Mouse (Mus musculus) fibroblast of lung, adult 2 months (primary cell): ENCODE results near the gene Taar7b.

ENCODE experiments used
- DNase-seq: peaks from one replicate; pipeline ENCODE4 v3.0.0-alpha.2; 2011; ENCODE audit warnings: low read depth

Taar7b gene

GRCm38 (mm10) chr10:23999639-24000038 lies at the start of gene Taar7b:
Gene Taar7b (plus strand): TSS chr10:23999939.
- no peak for DNase-seq

- no peak for DNase-seq
These were observed 48.0 kb upstream of the Taar7b start for GRCm38 (mm10) chr10:23951714-23952113.

GRCm38 (mm10) chr10:23959071-23959470 lies 40.7 kb upstream of the Taar7b start:
- no peak for DNase-seq

- DNase-seq, result no peak
These were observed 39.3 kb upstream of the Taar7b start, which contains the start of gene Taar4 for GRCm38 (mm10) chr10:23960444-23960915. Gene Taar4 (plus strand): TSS chr10:23960494.

- no peak for DNase-seq
These were observed 36.3 kb upstream of the Taar7b start for GRCm38 (mm10) chr10:23963444-23963843.

- DNase-seq, result no peak
These were observed 34.7 kb upstream of the Taar7b start for GRCm38 (mm10) chr10:23964921-23965610.

- DNase-seq, result no peak
These were observed 29.0 kb upstream of the Taar7b start, which contains the start of gene Taar5 for GRCm38 (mm10) chr10:23970656-23971165. Gene Taar5 (plus strand): TSS chr10:23970706.

- no peak for DNase-seq
These were observed 28.5 kb upstream of the Taar7b start for GRCm38 (mm10) chr10:23971256-23971655.

- no peak for DNase-seq
These were observed 21.8 kb upstream of the Taar7b start for GRCm38 (mm10) chr10:23977958-23978357.

GRCm38 (mm10) chr10:23978901-23979705 lies 20.6 kb upstream of the Taar7b start:
- DNase-seq, result peak; percentile 22

- no peak for DNase-seq
These were observed 14.2 kb upstream of the Taar7b start, which contains the start of gene Taar6 for GRCm38 (mm10) chr10:23985546-23985945. Gene Taar6 (minus strand): TSS chr10:23985646.

- DNase-seq, result no peak
These were observed 13.3 kb upstream of the Taar7b start for GRCm38 (mm10) chr10:23986419-23986818.

GRCm38 (mm10) chr10:23993381-23993780 lies 6.4 kb upstream of the Taar7b start, which contains the start of gene Taar7a:
Gene Taar7a (minus strand): TSS chr10:23993481.
- DNase-seq, result no peak

GRCm38 (mm10) chr10:24006442-24006841 lies 6.7 kb downstream of the Taar7b start:
- no peak for DNase-seq

GRCm38 (mm10) chr10:24007034-24007433 lies 7.3 kb downstream of the Taar7b start:
- DNase-seq, result no peak

- DNase-seq, result no peak
These were observed 8.4 kb downstream of the Taar7b start for GRCm38 (mm10) chr10:24008143-24008542.

- no peak for DNase-seq
These were observed 27.2 kb downstream of the Taar7b start, which contains the start of gene Taar7d for GRCm38 (mm10) chr10:24026922-24027321. Gene Taar7d (plus strand): TSS chr10:24027222.

- DNase-seq, result no peak
These were observed 31.6 kb downstream of the Taar7b start for GRCm38 (mm10) chr10:24031347-24031746.

- no peak for DNase-seq
These were observed 37.6 kb downstream of the Taar7b start, which contains the start of gene Taar7e for GRCm38 (mm10) chr10:24037314-24037713. Gene Taar7e (plus strand): TSS chr10:24037614.

- DNase-seq, result no peak
These were observed 40.6 kb downstream of the Taar7b start for GRCm38 (mm10) chr10:24040120-24040869.

- no peak for DNase-seq
These were observed 49.5 kb downstream of the Taar7b start, which contains the start of gene Taar7f for GRCm38 (mm10) chr10:24049210-24049609. Gene Taar7f (plus strand): TSS chr10:24049510.
